Mouse (Mus musculus): ENCODE data around the gene Alox12e. TPM values are rescaled to one million over a fixed set of nuclear protein-coding genes. Genes with fewer than 3 reads are reported as not detected.

Alox12e gene
- total RNA-seq, 1 experiment = 0.27 TPM

DNA sequence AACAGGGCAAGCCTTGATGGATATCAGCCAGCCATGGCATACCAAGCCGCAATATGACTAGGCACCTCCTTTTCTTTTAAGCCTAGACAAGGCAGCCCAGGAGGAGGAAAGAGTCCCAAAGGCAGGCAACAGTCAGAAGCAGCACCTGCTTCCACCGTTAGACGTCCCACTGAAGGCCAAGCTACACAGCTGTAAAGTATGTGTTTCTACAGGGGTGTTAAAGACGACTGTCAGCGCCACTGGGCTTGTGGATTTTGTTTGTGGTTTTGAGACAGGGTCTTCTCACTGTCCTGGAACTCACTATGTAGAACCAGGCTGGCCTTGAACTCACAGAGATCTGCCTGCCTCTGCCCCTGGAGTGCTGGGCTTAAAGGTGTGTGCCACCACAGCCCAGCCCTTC, 36.7 kb downstream of the Alox12e start:
- no peak for TF ChIP-seq ZNF384 (IDR thresholded peaks at IDR 0.05; ENCODE audit: low read depth, low read length)
- TF ChIP-seq HCFC1 (IDR thresholded peaks at IDR 0.05; ENCODE audit: borderline replicate concordance, insufficient read depth, low read length) = no peak
- TF ChIP-seq MAFK (IDR thresholded peaks at IDR 0.05; ENCODE audit: insufficient read depth, low read depth, low read length) = no peak
- TF ChIP-seq ZC3H11A (IDR thresholded peaks at IDR 0.05; ENCODE audit: borderline replicate concordance, low read depth, low read length) = no peak
- TF ChIP-seq CHD2 (IDR thresholded peaks at IDR 0.05; ENCODE audit: low read depth, low read length) = no peak

DNA sequence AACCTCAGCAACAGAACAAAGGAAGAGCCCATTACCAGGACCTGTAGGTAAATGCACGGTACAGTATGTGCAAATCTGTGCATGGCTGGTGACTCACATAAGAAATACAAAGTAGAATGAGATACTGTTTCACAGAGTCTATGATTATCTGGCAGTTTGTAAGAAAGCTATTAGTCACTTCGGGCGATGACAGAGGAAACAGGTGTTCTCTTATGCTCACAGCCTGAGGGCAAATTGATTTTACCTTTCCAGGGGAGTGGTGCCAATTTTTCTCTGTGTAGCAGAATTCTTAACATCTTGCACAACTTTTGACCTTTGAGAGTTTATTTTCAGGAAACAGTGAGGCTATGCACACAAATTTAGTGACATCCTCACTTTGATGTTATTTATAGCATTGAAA, 37.7 kb downstream of the Alox12e start:
- DNase-seq (ENCODE audit: low read depth, low spot score) = no peak
- H3K36me3 ChIP-seq (ENCODE audit: control insufficient read depth, insufficient read depth, low read length, poor library complexity, severe bottlenecking) = no peaks in the 10 kb centered on the region
- H3K9me3 ChIP-seq (ENCODE audit: control insufficient read depth, insufficient read depth, low read depth, low read length) = no peaks in the 10 kb centered on the region
- in situ Hi-C loops (cut with MboI; ENCODE audit: low sequenced_read_pairs in 2 of 2, unreplicated experiment in 2 of 2) = no loop called here
- H3K4me1 ChIP-seq (ENCODE audit: control insufficient read depth in 2 of 2, insufficient read depth in 2 of 2, low read length in 2 of 2, poor library complexity in 1 of 2) = peaks cover 0 to 2% of the 10 kb centered on the region in 2 experiments; a peak in 1 of 4 replicates
- TF ChIP-seq ZNF384 (IDR thresholded peaks at IDR 0.05; ENCODE audit: low read depth, low read length) (no peak), MAFK (IDR thresholded peaks at IDR 0.05; ENCODE audit: insufficient read depth, low read depth, low read length) (no peak), CHD2 (IDR thresholded peaks at IDR 0.05; ENCODE audit: low read depth, low read length) (no peak), HCFC1 (IDR thresholded peaks at IDR 0.05; ENCODE audit: borderline replicate concordance, insufficient read depth, low read length) (no peak), ZC3H11A (IDR thresholded peaks at IDR 0.05; ENCODE audit: borderline replicate concordance, low read depth, low read length) (no peak)
- no peak overlapping the region for H3K9ac ChIP-seq (ENCODE audit: insufficient read depth, low read depth, low read length, poor library complexity, severe bottlenecking)
- no peak overlapping the region for H3K27ac ChIP-seq (ENCODE audit: insufficient read depth, low read depth, low read length, poor library complexity, severe bottlenecking)
- H3K4me3 ChIP-seq (ENCODE audit: insufficient read depth in 1 of 2, low read depth in 1 of 2, low read length in 2 of 2, poor library complexity in 1 of 2, severe bottlenecking in 1 of 2) = no peak overlapping the region

More for the DNA sequence above, 36.7 kb downstream of the Alox12e start:
- no peaks in the 10 kb centered on the region for H3K36me3 ChIP-seq (ENCODE audit: control insufficient read depth, insufficient read depth, low read length, poor library complexity, severe bottlenecking)
- peaks cover 0 to 7% of the 10 kb centered on the region in 2 experiments; a peak in 1 of 4 replicates for H3K4me1 ChIP-seq (ENCODE audit: control insufficient read depth in 2 of 2, insufficient read depth in 2 of 2, low read length in 2 of 2, poor library complexity in 1 of 2)
- H3K4me3 ChIP-seq (ENCODE audit: insufficient read depth in 1 of 2, low read depth in 1 of 2, low read length in 2 of 2, poor library complexity in 1 of 2, severe bottlenecking in 1 of 2) = no peak overlapping the region
- no peak overlapping the region for H3K9ac ChIP-seq (ENCODE audit: insufficient read depth, low read depth, low read length, poor library complexity, severe bottlenecking)
- DNase-seq (ENCODE audit: low read depth, low spot score) = no peak
- in situ Hi-C loops (cut with MboI; ENCODE audit: low sequenced_read_pairs in 2 of 2, unreplicated experiment in 2 of 2) = no loop called here
- no peaks in the 10 kb centered on the region for H3K9me3 ChIP-seq (ENCODE audit: control insufficient read depth, insufficient read depth, low read depth, low read length)
- H3K27ac ChIP-seq (ENCODE audit: insufficient read depth, low read depth, low read length, poor library complexity, severe bottlenecking) = no peak overlapping the region

DNA sequence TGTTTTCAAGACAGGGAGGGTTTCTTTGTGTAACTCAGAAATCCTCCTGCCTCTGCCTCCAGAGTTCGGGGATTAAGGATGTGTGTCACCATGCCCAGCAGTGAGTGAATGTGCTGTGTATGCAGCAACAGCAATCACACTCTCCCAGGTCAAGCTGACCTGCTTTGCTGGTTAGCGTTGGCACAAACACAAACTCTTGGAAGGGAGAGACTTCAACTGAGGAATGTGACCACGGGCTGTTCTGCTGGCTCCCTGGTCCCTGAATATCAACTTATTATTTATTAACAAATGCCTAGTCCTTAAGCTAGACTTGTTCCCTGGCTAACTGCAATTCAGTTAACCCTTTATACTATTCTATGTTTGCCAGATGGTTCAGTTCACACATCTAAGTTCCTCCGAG, 38.8 kb downstream of the Alox12e start:
- no peak overlapping the region for H3K4me3 ChIP-seq (ENCODE audit: insufficient read depth in 1 of 2, low read depth in 1 of 2, low read length in 2 of 2, poor library complexity in 1 of 2, severe bottlenecking in 1 of 2)
- TF ChIP-seq ZNF384 (IDR thresholded peaks at IDR 0.05; ENCODE audit: low read depth, low read length) = no peak
- TF ChIP-seq HCFC1 (IDR thresholded peaks at IDR 0.05; ENCODE audit: borderline replicate concordance, insufficient read depth, low read length) = no peak
- TF ChIP-seq CHD2 (IDR thresholded peaks at IDR 0.05; ENCODE audit: low read depth, low read length) = no peak
- TF ChIP-seq MAFK (IDR thresholded peaks at IDR 0.05; ENCODE audit: insufficient read depth, low read depth, low read length) = no peak
- no peak for TF ChIP-seq ZC3H11A (IDR thresholded peaks at IDR 0.05; ENCODE audit: borderline replicate concordance, low read depth, low read length)
- no peaks in the 10 kb centered on the region; a peak in 1 of 4 replicates for H3K4me1 ChIP-seq (ENCODE audit: control insufficient read depth in 2 of 2, insufficient read depth in 2 of 2, low read length in 2 of 2, poor library complexity in 1 of 2)
- H3K27ac ChIP-seq (ENCODE audit: insufficient read depth, low read depth, low read length, poor library complexity, severe bottlenecking) = no peak overlapping the region
- DNase-seq (ENCODE audit: low read depth, low spot score) = no peak
- no peak overlapping the region for H3K9ac ChIP-seq (ENCODE audit: insufficient read depth, low read depth, low read length, poor library complexity, severe bottlenecking)
- H3K36me3 ChIP-seq (ENCODE audit: control insufficient read depth, insufficient read depth, low read length, poor library complexity, severe bottlenecking) = no peaks in the 10 kb centered on the region
- in situ Hi-C loops (cut with MboI; ENCODE audit: low sequenced_read_pairs in 2 of 2, unreplicated experiment in 2 of 2) = no loop called here
- no peaks in the 10 kb centered on the region for H3K9me3 ChIP-seq (ENCODE audit: control insufficient read depth, insufficient read depth, low read depth, low read length)

DNA sequence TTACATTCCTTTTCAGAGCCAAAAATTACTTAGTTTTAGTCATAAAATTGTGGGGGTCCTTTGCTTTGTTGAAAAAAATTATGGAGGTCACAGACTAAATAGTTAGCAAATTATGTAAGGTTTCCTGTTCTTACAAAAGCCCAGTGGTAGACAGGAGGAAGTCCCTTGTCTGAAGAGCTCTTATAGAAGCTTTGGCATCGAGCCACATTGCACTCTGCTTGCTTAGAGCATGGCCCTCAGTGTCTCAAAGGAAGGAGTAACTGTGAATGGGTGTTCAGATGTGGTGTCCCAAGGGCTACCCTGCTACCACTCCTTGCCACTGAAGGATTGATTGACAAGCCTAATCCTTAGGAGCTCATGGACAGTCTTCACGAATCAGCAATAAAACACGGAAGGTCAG, 42.0 kb downstream of the Alox12e start:
- in situ Hi-C loops (cut with MboI; ENCODE audit: low sequenced_read_pairs in 2 of 2, unreplicated experiment in 2 of 2) = no loop called here
- no peak for DNase-seq (ENCODE audit: low read depth, low spot score)
- H3K27ac ChIP-seq (ENCODE audit: insufficient read depth, low read depth, low read length, poor library complexity, severe bottlenecking) = no peak overlapping the region
- TF ChIP-seq ZC3H11A (IDR thresholded peaks at IDR 0.05; ENCODE audit: borderline replicate concordance, low read depth, low read length) (no peak), HCFC1 (IDR thresholded peaks at IDR 0.05; ENCODE audit: borderline replicate concordance, insufficient read depth, low read length) (no peak), CHD2 (IDR thresholded peaks at IDR 0.05; ENCODE audit: low read depth, low read length) (no peak), ZNF384 (IDR thresholded peaks at IDR 0.05; ENCODE audit: low read depth, low read length) (no peak), MAFK (IDR thresholded peaks at IDR 0.05; ENCODE audit: insufficient read depth, low read depth, low read length) (no peak)
- no peaks in the 10 kb centered on the region for H3K9me3 ChIP-seq (ENCODE audit: control insufficient read depth, insufficient read depth, low read depth, low read length)
- H3K36me3 ChIP-seq (ENCODE audit: control insufficient read depth, insufficient read depth, low read length, poor library complexity, severe bottlenecking) = no peaks in the 10 kb centered on the region
- H3K9ac ChIP-seq (ENCODE audit: insufficient read depth, low read depth, low read length, poor library complexity, severe bottlenecking) = no peak overlapping the region
- H3K4me1 ChIP-seq (ENCODE audit: control insufficient read depth in 2 of 2, insufficient read depth in 2 of 2, low read length in 2 of 2, poor library complexity in 1 of 2) = no peaks in the 10 kb centered on the region; a peak in 1 of 4 replicates
- no peak overlapping the region for H3K4me3 ChIP-seq (ENCODE audit: insufficient read depth in 1 of 2, low read depth in 1 of 2, low read length in 2 of 2, poor library complexity in 1 of 2, severe bottlenecking in 1 of 2)

DNA sequence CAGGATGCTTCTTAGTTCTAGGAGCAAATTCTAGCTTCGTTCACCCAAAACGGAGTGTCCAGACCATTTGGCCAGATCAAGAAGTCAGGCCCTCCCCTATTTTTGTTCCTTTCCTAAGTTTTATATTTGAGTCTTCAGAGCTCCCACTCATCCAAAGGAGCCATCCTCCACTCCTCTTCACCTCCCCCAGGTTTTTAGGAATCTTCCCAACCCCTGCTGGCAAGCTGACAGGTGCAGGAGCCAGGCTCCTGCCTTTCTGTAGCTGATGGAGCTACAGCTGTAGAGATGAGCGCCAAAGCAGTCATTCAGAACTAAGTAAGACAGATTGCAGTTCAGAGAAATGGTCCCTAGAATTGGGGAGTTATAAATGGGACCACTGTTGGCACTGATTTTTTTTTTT, 43.5 kb downstream of the Alox12e start:
- Histone ChIP-seq H3K4me1 (ENCODE audit: control insufficient read depth in 2 of 2, insufficient read depth in 2 of 2, low read length in 2 of 2, poor library complexity in 1 of 2) (no peaks in the 10 kb centered on the region), H3K9me3 (ENCODE audit: control insufficient read depth, insufficient read depth, low read depth, low read length) (no peaks in the 10 kb centered on the region), H3K36me3 (ENCODE audit: control insufficient read depth, insufficient read depth, low read length, poor library complexity, severe bottlenecking) (no peaks in the 10 kb centered on the region), H3K27ac (ENCODE audit: insufficient read depth, low read depth, low read length, poor library complexity, severe bottlenecking) (no peak overlapping the region), H3K9ac (ENCODE audit: insufficient read depth, low read depth, low read length, poor library complexity, severe bottlenecking) (no peak overlapping the region), H3K4me3 (ENCODE audit: insufficient read depth in 1 of 2, low read depth in 1 of 2, low read length in 2 of 2, poor library complexity in 1 of 2, severe bottlenecking in 1 of 2) (no peak overlapping the region)
- in situ Hi-C loops (cut with MboI; ENCODE audit: low sequenced_read_pairs in 2 of 2, unreplicated experiment in 2 of 2) = no loop called here
- no peak for DNase-seq (ENCODE audit: low read depth, low spot score)
- TF ChIP-seq ZNF384 (IDR thresholded peaks at IDR 0.05; ENCODE audit: low read depth, low read length) = no peak
- no peak for TF ChIP-seq HCFC1 (IDR thresholded peaks at IDR 0.05; ENCODE audit: borderline replicate concordance, insufficient read depth, low read length)
- TF ChIP-seq MAFK (IDR thresholded peaks at IDR 0.05; ENCODE audit: insufficient read depth, low read depth, low read length) = no peak
- TF ChIP-seq CHD2 (IDR thresholded peaks at IDR 0.05; ENCODE audit: low read depth, low read length) = no peak
- TF ChIP-seq ZC3H11A (IDR thresholded peaks at IDR 0.05; ENCODE audit: borderline replicate concordance, low read depth, low read length) = no peak
